Mouse (Mus musculus): ENCODE data around the gene Cirbp.
"Not testable (repeated sequence)": the region's sequence is repeated elsewhere in the genome, so short reads cannot be mapped to it uniquely, and the experiment has no call there.

Gene Cirbp

GRCm38 (mm10) chr10:80207676-80208075 is 41.9 kb downstream of the Cirbp start:
- DNase-seq (ENCODE audit: low spot score in 2 of 2), result no peak

DNA sequence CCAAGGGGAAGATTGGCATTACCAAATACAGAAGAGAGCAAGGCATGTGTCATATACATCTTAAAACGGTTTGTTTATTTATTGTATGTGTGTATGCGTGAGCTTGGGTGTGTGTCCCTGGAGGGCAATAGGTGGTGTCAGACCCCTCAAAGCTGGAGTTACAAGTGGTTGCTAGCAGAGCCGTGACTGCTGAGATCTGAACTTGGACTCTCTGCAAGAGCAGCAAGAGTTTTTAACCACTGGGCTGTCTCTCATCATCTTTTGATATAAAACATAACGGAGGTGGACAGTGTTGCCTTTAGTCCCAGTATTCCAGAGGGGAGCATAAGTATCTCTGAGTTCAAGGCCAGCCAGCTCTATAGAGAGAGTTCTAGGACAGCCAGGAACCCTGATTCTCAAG is 42.5 kb downstream of the Cirbp start:
- DNase-seq (ENCODE audit: low spot score in 2 of 2), result no peak

DNA sequence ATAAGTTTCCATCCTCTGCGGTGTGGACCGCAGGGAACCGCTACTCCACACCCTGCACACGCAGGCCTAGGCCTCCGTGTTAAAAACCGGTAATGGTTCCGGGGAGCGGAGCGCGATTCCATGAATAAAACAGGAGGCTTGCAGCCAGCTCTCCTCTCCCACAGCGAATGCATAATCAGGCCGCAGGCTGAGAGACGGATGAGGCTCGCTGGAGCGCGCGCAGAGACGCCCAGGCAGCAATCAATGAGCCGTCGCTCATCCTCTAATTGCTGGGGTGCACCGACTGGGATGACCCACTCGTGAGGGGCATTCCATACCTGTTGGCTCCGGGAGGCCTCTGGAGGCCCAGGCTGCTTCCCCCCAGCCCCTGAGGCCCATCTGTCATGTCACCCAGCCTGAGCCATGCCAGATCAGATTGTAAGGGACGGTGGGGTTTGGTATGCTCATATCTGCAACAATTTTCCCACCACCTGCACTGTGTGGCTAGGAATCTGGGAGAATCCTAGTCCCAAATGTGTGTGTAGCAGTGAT is 43.1 kb downstream of the Cirbp start:
- DNase-seq (ENCODE audit: low spot score in 2 of 2), result peak; percentile 49 to 50

- DNase-seq (ENCODE audit: low spot score in 2 of 2), result not testable (repeated sequence)
Measured at GRCm38 (mm10) chr10:80211547-80212103, 45.8 kb downstream of the Cirbp start.

- DNase-seq (ENCODE audit: low spot score in 2 of 2), result no peak
Measured at GRCm38 (mm10) chr10:80215048-80215772, 49.4 kb downstream of the Cirbp start.

DNA sequence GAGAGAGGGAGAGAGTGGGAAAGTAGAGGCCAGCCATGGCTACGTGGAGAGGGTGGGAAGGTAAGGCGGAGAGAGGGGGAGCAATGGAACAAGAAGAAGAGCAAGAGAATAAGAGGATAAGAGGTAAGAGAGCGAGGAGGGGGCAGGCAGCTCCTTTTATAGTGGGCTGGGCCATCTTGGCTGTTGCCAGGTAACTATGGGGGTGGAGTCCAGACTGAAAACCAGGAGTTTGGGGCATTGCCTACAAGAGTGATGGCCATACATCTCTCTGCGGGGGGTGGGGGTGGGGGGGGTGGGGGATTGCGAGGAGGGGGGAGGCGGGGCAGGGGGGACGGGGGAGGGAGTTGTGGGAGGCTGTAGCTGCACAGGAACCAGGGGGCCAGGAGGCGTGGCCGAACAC is 54.9 kb downstream of the Cirbp start:
- DNase-seq (ENCODE audit: low spot score in 2 of 2), result no peak

Measured in right cerebral cortex, adult 2 months (tissue).